ENCODE assay signal across 14 mouse cellular contexts in genomic region chr7:117587234-117587929, GRCm38 (mm10).
DNase-seq lines count a peak whose midpoint lies in the region; ATAC-seq lines count a peak whose summit lies in the region.
"Had no signal": no experiment of that assay in that cellular context is flagged by ENCODE, and none has a peak within 500 bp of the region (broad histone marks: within the 10 kb centered on the region; RNA-seq: fewer than 3 reads in every experiment).

No protein-coding gene starts in this region.

- peak; percentile 69; the same call in 1 of the 2 replicates for ATAC-seq in frontal cortex, adult (ENCODE audit: low TSS enrichment)
- peak; percentile 24 for ATAC-seq in megakaryocyte progenitor cell, adult 5-6 weeks (replicated peaks; ENCODE audit: poor library complexity)
- ATAC-seq: CD4-positive, CD25-positive, alpha-beta regulatory T cell, adult 4 months had no signal

- DNase-seq in frontal cortex, postnatal 14 days (ENCODE audit: low spot score in 2 of 2): no peak
- peak; percentile 50 to 62 for DNase-seq in right cerebral cortex, postnatal 10 days (ENCODE audit: low spot score in 2 of 2)
- DNase-seq in right cerebral cortex, postnatal 36 days (ENCODE audit: low spot score in 2 of 2): no peak
- no peak for DNase-seq in embryo, embryonic 10 days (ENCODE audit: low spot score)
- no peak for DNase-seq in embryo, embryonic 10.5 days (ENCODE audit: low spot score)
- DNase-seq: adrenal gland, postnatal 14 days; cerebellum, postnatal 25 days; gastrocnemius, postnatal 25 days; kidney, adult 2 months; kidney, postnatal 25 days; lung, adult 2 months had no signal

Comparison
In these comparisons a context has a peak if more than half of its experiments do, and no peak if none do; other contexts are left out.
1. DNase-seq: peak in right cerebral cortex, postnatal 10 days (2 of 2); none in frontal cortex, postnatal 14 days (0 of 2), right cerebral cortex, postnatal 36 days (0 of 2), embryo, embryonic 10 days (single experiment) and embryo, embryonic 10.5 days (single experiment).